8 mouse cellular contexts compared by ENCODE assay signal in genomic region chr10:115323295-115323694, GRCm38 (mm10). TPM values are rescaled to one million over a fixed set of nuclear protein-coding genes. Genes with fewer than 3 reads are reported as not detected.
DNase-seq lines count a peak whose midpoint lies in the region; ATAC-seq and TF ChIP-seq lines count a peak whose summit lies in the region.

No protein-coding gene starts in this region.

- no peak overlapping the region for H3K27ac ChIP-seq in cerebellum, adult 2 months (ENCODE audit: insufficient read depth, low read length)
- H3K27ac ChIP-seq in intestine, postnatal 0 days (ENCODE audit: low read depth, low read length), result no peak overlapping the region
- no peak overlapping the region for H3K27ac ChIP-seq in limb, embryonic 14.5 days (replicated peaks; ENCODE audit: low read depth, low read length)

- H3K36me3 ChIP-seq in intestine, postnatal 0 days (ENCODE audit: control insufficient read depth, insufficient read depth), result no peaks in the 10 kb centered on the region
- H3K36me3 ChIP-seq in limb, embryonic 14.5 days (ENCODE audit: control insufficient read depth, insufficient read depth, low read length), result no peaks in the 10 kb centered on the region

- WGBS in cerebellum, adult 2 months, result 9% methylated on average over 6 of the region's 6 CpGs
- WGBS in intestine, postnatal 0 days, result 7% methylated on average over 6 of the region's 6 CpGs
- WGBS in limb, embryonic 14.5 days, result 7% methylated on average over 6 of the region's 6 CpGs

- H3K4me3 ChIP-seq in cerebellum, adult 2 months (replicated peaks; ENCODE audit: insufficient read depth, low read depth, low read length), result no peak overlapping the region
- H3K4me3 ChIP-seq in intestine, postnatal 0 days (ENCODE audit: low read depth, low read length), result no peak overlapping the region
- no peak overlapping the region for H3K4me3 ChIP-seq in limb, embryonic 14.5 days (replicated peaks; ENCODE audit: low read length)

- no peaks in the 10 kb centered on the region for H3K4me1 ChIP-seq in cerebellum, adult 2 months (ENCODE audit: control insufficient read depth, insufficient read depth, low read length)
- no peaks in the 10 kb centered on the region for H3K4me1 ChIP-seq in intestine, postnatal 0 days (replicated peaks; ENCODE audit: control insufficient read depth, insufficient read depth, low read length)
- no peaks in the 10 kb centered on the region for H3K4me1 ChIP-seq in limb, embryonic 14.5 days (ENCODE audit: control insufficient read depth, insufficient read depth, low read length)

- no peaks in the 10 kb centered on the region for H3K27me3 ChIP-seq in cerebellum, adult 2 months (ENCODE audit: control insufficient read depth, insufficient read depth, low read length)
- no peaks in the 10 kb centered on the region for H3K27me3 ChIP-seq in intestine, postnatal 0 days (replicated peaks; ENCODE audit: control insufficient read depth, insufficient read depth, low read length)
- no peaks in the 10 kb centered on the region for H3K27me3 ChIP-seq in limb, embryonic 14.5 days (ENCODE audit: control insufficient read depth, insufficient read depth, low read length)

- H3K4me2 ChIP-seq in intestine, postnatal 0 days (replicated peaks; ENCODE audit: low read depth), result no peak overlapping the region
- H3K4me2 ChIP-seq in limb, embryonic 14.5 days (replicated peaks; ENCODE audit: low read depth, low read length, severe bottlenecking), result no peak overlapping the region

- TF ChIP-seq CTCF in cerebellum, adult 2 months (IDR thresholded peaks at IDR 0.05; ENCODE audit: borderline replicate concordance, insufficient read depth, low read depth, low read length), result peak; percentile 77; the same call in 1 of the 2 replicates
- TF ChIP-seq CTCF in intestine, postnatal 0 days (IDR thresholded peaks at IDR 0.05; ENCODE audit: low read depth), result peak; percentile 85

- peak; percentile 83 for DNase-seq in 416B (ENCODE audit: low read depth)
- DNase-seq in Muller cell, postnatal 12 days (ENCODE audit: inconsistent ontology term), result peak; percentile 60
- peak; percentile 70 to 74 for DNase-seq in cerebellum, adult 2 months
- DNase-seq in limb, embryonic 14.5 days (ENCODE audit: low spot score), result peak; percentile 74
- peak; percentile 17 for DNase-seq in ovary, postnatal 10 days (ENCODE audit: low spot score)
- DNase-seq in thymus, postnatal 10 days (ENCODE audit: low spot score in 2 of 2), result peak; percentile 41 to 70

- TF ChIP-seq POLR2A in cerebellum, adult 2 months (IDR thresholded peaks at IDR 0.05; ENCODE audit: borderline replicate concordance, insufficient read depth, low read length), result no peak
- TF ChIP-seq POLR2A in limb, embryonic 14.5 days (IDR thresholded peaks at IDR 0.05; ENCODE audit: borderline replicate concordance, extremely low read depth, insufficient read depth, insufficient read length), result no peak

- no peaks in the 10 kb centered on the region for H3K9me3 ChIP-seq in intestine, postnatal 0 days (ENCODE audit: control insufficient read depth)
- no peaks in the 10 kb centered on the region for H3K9me3 ChIP-seq in limb, embryonic 14.5 days (ENCODE audit: control insufficient read depth, low read length)

- peak; percentile 93 for ATAC-seq in frontal cortex, adult (ENCODE audit: low TSS enrichment)
- ATAC-seq in intestine, postnatal 0 days, result no peak
- ATAC-seq in limb, embryonic 14.5 days (ENCODE audit: low FRiP score, low read depth), result no peak

- H3K9ac ChIP-seq in intestine, postnatal 0 days (ENCODE audit: low read depth, low read length), result no peak overlapping the region
- no peak overlapping the region for H3K9ac ChIP-seq in limb, embryonic 14.5 days (ENCODE audit: low read depth, low read length, severe bottlenecking)

RNA-seq across cellular contexts. Expression of gene Rab21, which starts 7.9 kb away (rescaled TPM):
- polyA plus RNA-seq in cerebellum, adult 2 months (2012; rRNA removed), result 53.3 and 53.8 TPM in 2 replicates
- polyA plus RNA-seq in intestine, postnatal 0 days (2015; fragmentation: Nextera tagmentation; extraction: Ambion mirVana), result 14.7 and 15.9 TPM in 2 replicates
- polyA plus RNA-seq in limb, embryonic 14.5 days (2012; rRNA removed), result 19.9 and 20.3 TPM in 2 replicates
- 8.0 and 13.6 TPM in 2 replicates for polyA plus RNA-seq in limb, embryonic 14.5 days (2014; fragmentation: Nextera tagmentation; extraction: Ambion mirVana)

RNA-seq across cellular contexts. Expression of gene Tmem19, which starts 39.0 kb away (rescaled TPM):
- 26.6 and 27.1 TPM in 2 replicates for polyA plus RNA-seq in cerebellum, adult 2 months (2012; rRNA removed)
- 47.4 and 50.7 TPM in 2 replicates for polyA plus RNA-seq in intestine, postnatal 0 days (2015; fragmentation: Nextera tagmentation; extraction: Ambion mirVana)
- 18.2 and 19.2 TPM in 2 replicates for polyA plus RNA-seq in limb, embryonic 14.5 days (2012; rRNA removed)
- polyA plus RNA-seq in limb, embryonic 14.5 days (2014; fragmentation: Nextera tagmentation; extraction: Ambion mirVana), result 26.4 and 30.1 TPM in 2 replicates

Comparison
In these comparisons a context has a peak if more than half of its experiments do, and no peak if none do; other contexts are left out.
1. DNase-seq: peak in every context shown above with its lines; median percentile 83 in 416B; 74 in limb, embryonic 14.5 days; 72 in cerebellum, adult 2 months; 60 in Muller cell, postnatal 12 days; 56 in thymus, postnatal 10 days; 17 in ovary, postnatal 10 days.